Mouse (Mus musculus) C2C12 (cell line): ENCODE measurements around the gene Snrpg.

Source experiments
- CEBPB ChIP-seq: IDR thresholded peaks from one replicate; pipeline ENCODE4 v1.6.1; 2011; ENCODE audit warnings: low read depth, mild to moderate bottlenecking, control low read depth, moderate library complexity
- CTCF ChIP-seq: IDR thresholded peaks from one replicate; pipeline ENCODE4 v1.5.1; 2011; ENCODE audit not compliant: control insufficient read depth, insufficient read depth, insufficient read length
- FOSL1 ChIP-seq: IDR thresholded peaks from one replicate; pipeline ENCODE4 v1.8.0; 2011; ENCODE audit warnings: mild to moderate bottlenecking, low read length; ENCODE audit not compliant: poor library complexity, insufficient read depth, severe bottlenecking
- MAX ChIP-seq: IDR thresholded peaks from one replicate; pipeline ENCODE4 v1.6.1; 2011; ENCODE audit warnings: mild to moderate bottlenecking, control low read depth
- MYOG ChIP-seq: IDR thresholded peaks from one replicate; pipeline ENCODE4 v1.6.1; 2011; ENCODE audit not compliant: control insufficient read depth, insufficient read length; ENCODE audit errors: extremely low read depth
- USF1 ChIP-seq: IDR thresholded peaks from one replicate; pipeline ENCODE4 v1.6.1; 2011; ENCODE audit warnings: low read depth, mild to moderate bottlenecking, control low read depth, moderate library complexity

GRCm38 (mm10) chr6:86329943-86330342 lies 41.2 kb upstream of the Snrpg start:
- no peak for TF ChIP-seq MYOG
- no peak for TF ChIP-seq CEBPB
- TF ChIP-seq CTCF = no peak
- TF ChIP-seq MAX = no peak
- no peak for TF ChIP-seq FOSL1
- no peak for TF ChIP-seq USF1
